Comparison of ENCODE assay signal across 27 mouse cellular contexts in genomic region chr5:130871086-130871485, GRCm38 (mm10).
A peak's percentile ranks its signal among the peaks of the same experiment; 100 is the strongest.
DNase-seq lines count a peak whose midpoint lies in the region; ATAC-seq and TF ChIP-seq lines count a peak whose summit lies in the region.
"Had no signal": no experiment of that assay in that cellular context is flagged by ENCODE, and none has a peak within 500 bp of the region (broad histone marks: within the 10 kb centered on the region; RNA-seq: fewer than 3 reads in every experiment).

No protein-coding gene starts in this region.

- TF ChIP-seq CTCF in midbrain, postnatal 0 days (IDR thresholded peaks at IDR 0.05), result no peak

- H3K27me3 ChIP-seq in forebrain, embryonic 14.5 days (replicated peaks; ENCODE audit: control insufficient read depth, insufficient read depth, low read length), result no peaks in the 10 kb centered on the region
- no peaks in the 10 kb centered on the region for H3K27me3 ChIP-seq in forebrain, embryonic 13.5 days
- no peaks in the 10 kb centered on the region for H3K27me3 ChIP-seq in midbrain, postnatal 0 days (ENCODE audit: insufficient read depth, low read length)
- no peaks in the 10 kb centered on the region for H3K27me3 ChIP-seq in midbrain, embryonic 13.5 days
- H3K27me3 ChIP-seq in kidney, embryonic 16.5 days (ENCODE audit: insufficient read depth, low read length), result no peaks in the 10 kb centered on the region
- H3K27me3 ChIP-seq: CH12.LX; embryonic facial prominence, embryonic 15.5 days; forebrain, embryonic 12.5 days; heart, embryonic 13.5 days; hindbrain, embryonic 15.5 days; limb, embryonic 12.5 days; liver, embryonic 15.5 days had no signal

- no peaks in the 10 kb centered on the region for H3K9me3 ChIP-seq in forebrain, embryonic 14.5 days (replicated peaks; ENCODE audit: control insufficient read depth, low read length)
- H3K9me3 ChIP-seq in forebrain, embryonic 13.5 days (replicated peaks), result no peaks in the 10 kb centered on the region; the same call in none of the 2 replicates
- no peaks in the 10 kb centered on the region for H3K9me3 ChIP-seq in midbrain, postnatal 0 days (ENCODE audit: low read length)
- H3K9me3 ChIP-seq in midbrain, embryonic 13.5 days, result no peaks in the 10 kb centered on the region
- peaks cover 11% of the 10 kb centered on the region for H3K9me3 ChIP-seq in kidney, embryonic 16.5 days (ENCODE audit: low read length)
- H3K9me3 ChIP-seq: embryonic facial prominence, embryonic 10.5 days; embryonic facial prominence, embryonic 15.5 days; forebrain, embryonic 12.5 days; hindbrain, embryonic 15.5 days; liver, embryonic 15.5 days had no signal

- no peaks in the 10 kb centered on the region for H3K36me3 ChIP-seq in forebrain, embryonic 14.5 days (ENCODE audit: control insufficient read depth, insufficient read depth, low read length)
- no peaks in the 10 kb centered on the region for H3K36me3 ChIP-seq in forebrain, embryonic 13.5 days (ENCODE audit: poor library complexity, severe bottlenecking)
- H3K36me3 ChIP-seq in midbrain, postnatal 0 days (ENCODE audit: insufficient read depth, low read length), result no peaks in the 10 kb centered on the region
- H3K36me3 ChIP-seq in midbrain, embryonic 13.5 days, result no peaks in the 10 kb centered on the region
- no peaks in the 10 kb centered on the region for H3K36me3 ChIP-seq in kidney, embryonic 16.5 days (ENCODE audit: insufficient read depth, low read length)
- H3K36me3 ChIP-seq: embryonic facial prominence, embryonic 10.5 days; embryonic facial prominence, embryonic 15.5 days; forebrain, embryonic 12.5 days; heart, embryonic 13.5 days; hindbrain, embryonic 15.5 days; limb, embryonic 12.5 days; liver, embryonic 15.5 days had no signal

- peak; percentile 57 for DNase-seq in forebrain, embryonic 14.5 days (ENCODE audit: low spot score)
- peak; percentile 49 for DNase-seq in midbrain, postnatal 0 days (ENCODE audit: low spot score)
- peak; percentile 96 for DNase-seq in cerebellum, adult 9-10 months
- DNase-seq in cerebellum, postnatal 36 days, result peak; percentile 93 to 94
- DNase-seq: adrenal gland, postnatal 10 days; heart, postnatal 10 days; kidney, adult 18-20 months; kidney, postnatal 4 days; lung, embryonic 14.5 days; lung, postnatal 14 days; retina, postnatal 1 day; right cerebral cortex, postnatal 14 days; thymus, postnatal 14 days had no signal

- H3K4me2 ChIP-seq in forebrain, embryonic 14.5 days (ENCODE audit: low read length), result no peak overlapping the region
- no peak overlapping the region for H3K4me2 ChIP-seq in forebrain, embryonic 13.5 days
- no peak overlapping the region for H3K4me2 ChIP-seq in midbrain, postnatal 0 days (ENCODE audit: low read depth, low read length, poor library complexity, severe bottlenecking)
- no peak overlapping the region for H3K4me2 ChIP-seq in midbrain, embryonic 13.5 days (replicated peaks)
- H3K4me2 ChIP-seq in kidney, embryonic 16.5 days (replicated peaks; ENCODE audit: low read depth, low read length), result no peak overlapping the region
- H3K4me2 ChIP-seq: embryonic facial prominence, embryonic 15.5 days; forebrain, embryonic 12.5 days; heart, embryonic 13.5 days; hindbrain, embryonic 15.5 days; limb, embryonic 12.5 days; liver, embryonic 15.5 days; lung, embryonic 14.5 days had no signal

- no peak overlapping the region for H3K9ac ChIP-seq in forebrain, embryonic 14.5 days (ENCODE audit: low read length)
- no peak overlapping the region for H3K9ac ChIP-seq in forebrain, embryonic 13.5 days
- H3K9ac ChIP-seq in midbrain, postnatal 0 days (replicated peaks; ENCODE audit: low read length, poor library complexity, severe bottlenecking), result no peak overlapping the region
- H3K9ac ChIP-seq in midbrain, embryonic 13.5 days (replicated peaks), result no peak overlapping the region
- no peak overlapping the region for H3K9ac ChIP-seq in kidney, embryonic 16.5 days (replicated peaks; ENCODE audit: low read length)
- H3K9ac ChIP-seq: embryonic facial prominence, embryonic 15.5 days; forebrain, embryonic 12.5 days; heart, embryonic 13.5 days; hindbrain, embryonic 15.5 days; limb, embryonic 12.5 days; liver, embryonic 15.5 days; lung, embryonic 14.5 days had no signal

- H3K4me1 ChIP-seq in forebrain, embryonic 14.5 days (ENCODE audit: control insufficient read depth, insufficient read depth, low read length), result no peaks in the 10 kb centered on the region
- no peaks in the 10 kb centered on the region for H3K4me1 ChIP-seq in forebrain, embryonic 13.5 days
- H3K4me1 ChIP-seq in midbrain, postnatal 0 days (ENCODE audit: insufficient read depth, low read length), result no peaks in the 10 kb centered on the region
- H3K4me1 ChIP-seq in midbrain, embryonic 13.5 days (replicated peaks), result no peaks in the 10 kb centered on the region
- no peaks in the 10 kb centered on the region for H3K4me1 ChIP-seq in kidney, embryonic 16.5 days (ENCODE audit: insufficient read depth, low read length)
- H3K4me1 ChIP-seq: embryonic facial prominence, embryonic 10.5 days; embryonic facial prominence, embryonic 15.5 days; forebrain, embryonic 12.5 days; heart, embryonic 13.5 days; hindbrain, embryonic 15.5 days; limb, embryonic 12.5 days; liver, embryonic 15.5 days had no signal

- H3K4me3 ChIP-seq in forebrain, embryonic 14.5 days (ENCODE audit: low read depth, low read length), result no peak overlapping the region
- H3K4me3 ChIP-seq in forebrain, embryonic 13.5 days, result no peak overlapping the region
- H3K4me3 ChIP-seq in midbrain, postnatal 0 days (ENCODE audit: low read depth, low read length), result no peak overlapping the region
- H3K4me3 ChIP-seq in midbrain, embryonic 13.5 days (replicated peaks), result no peak overlapping the region
- H3K4me3 ChIP-seq in kidney, embryonic 16.5 days (ENCODE audit: low read length), result no peak overlapping the region
- H3K4me3 ChIP-seq: embryonic facial prominence, embryonic 10.5 days; embryonic facial prominence, embryonic 15.5 days; forebrain, embryonic 12.5 days; heart, embryonic 13.5 days; hindbrain, embryonic 15.5 days; limb, embryonic 12.5 days; liver, embryonic 15.5 days had no signal

- WGBS in forebrain, embryonic 14.5 days, result 55% methylated on average over 8 of the region's 8 CpGs
- 66% methylated on average over 8 of the region's 8 CpGs for WGBS in forebrain, embryonic 13.5 days
- WGBS in midbrain, postnatal 0 days, result 65% methylated on average over 8 of the region's 8 CpGs
- 71% methylated on average over 8 of the region's 8 CpGs for WGBS in midbrain, embryonic 13.5 days
- 63% methylated on average over 8 of the region's 8 CpGs for WGBS in kidney, embryonic 16.5 days

- peak; percentile 42; the same call in 1 of the 2 replicates for ATAC-seq in forebrain, embryonic 14.5 days
- no peak for ATAC-seq in forebrain, embryonic 13.5 days
- ATAC-seq in midbrain, postnatal 0 days (ENCODE audit: low FRiP score), result no peak
- no peak for ATAC-seq in midbrain, embryonic 13.5 days
- ATAC-seq in granulocyte monocyte progenitor cell, adult 5-6 weeks (replicated peaks; ENCODE audit: poor library complexity, severe bottlenecking), result no peak
- no peak for ATAC-seq in kidney, embryonic 16.5 days (ENCODE audit: low FRiP score, low TSS enrichment)
- ATAC-seq: activated CD4-positive, CD25-positive, alpha-beta regulatory T cell, adult 4 months had no signal

- peak overlapping the region; percentile 39; the same call in 1 of the 2 replicates for H3K27ac ChIP-seq in forebrain, embryonic 14.5 days (ENCODE audit: low read depth, low read length)
- no peak overlapping the region for H3K27ac ChIP-seq in forebrain, embryonic 13.5 days
- no peak overlapping the region for H3K27ac ChIP-seq in midbrain, postnatal 0 days (ENCODE audit: low read depth, low read length)
- H3K27ac ChIP-seq in midbrain, embryonic 13.5 days, result no peak overlapping the region
- no peak overlapping the region for H3K27ac ChIP-seq in kidney, embryonic 16.5 days (ENCODE audit: low read length)
- H3K27ac ChIP-seq: embryonic facial prominence, embryonic 10.5 days; embryonic facial prominence, embryonic 15.5 days; forebrain, embryonic 12.5 days; heart, embryonic 13.5 days; hindbrain, embryonic 15.5 days; kidney, postnatal 0 days; limb, embryonic 12.5 days; liver, embryonic 15.5 days had no signal
